Mouse (Mus musculus) small intestine, adult 2 months (tissue): ENCODE results near the gene Faf1.

ENCODE experiments used
- CTCF ChIP-seq: fragments of 200-500 bp; IDR thresholded peaks from 2 replicates; pipeline ENCODE4 v1.5.1; 2012; ENCODE audit warnings: low read depth, mild to moderate bottlenecking, control low read depth, inconsistent platforms, low read length, moderate library complexity, mixed read lengths; ENCODE audit not compliant: insufficient replicate concordance, insufficient read length; ENCODE audit errors: extremely low read depth
- POLR2A ChIP-seq: fragments of 200-500 bp; IDR thresholded peaks from 2 replicates; pipeline ENCODE4 v1.6.1; 2012; ENCODE audit warnings: low read depth, mild to moderate bottlenecking, control low read depth, inconsistent platforms, low read length, moderate library complexity

GRCm38 (mm10) chr4:109939291-109939690 is 262.9 kb downstream of the Faf1 start:
- TF ChIP-seq POLR2A (no peak), CTCF (no peak)
